Mouse (Mus musculus) lung, postnatal 0 days (tissue): ENCODE data around the gene Higd1a.

Source experiments
- CTCF ChIP-seq: IDR thresholded peaks from 2 replicates; pipeline ENCODE4 v1.5.1; 2016; ENCODE audit warnings: antibody characterized with exemption, mild to moderate bottlenecking
- EP300 ChIP-seq: IDR thresholded peaks from 2 replicates; pipeline ENCODE4 v1.6.1; 2016; ENCODE audit warnings: antibody characterized with exemption, mild to moderate bottlenecking, control low read depth

DNA sequence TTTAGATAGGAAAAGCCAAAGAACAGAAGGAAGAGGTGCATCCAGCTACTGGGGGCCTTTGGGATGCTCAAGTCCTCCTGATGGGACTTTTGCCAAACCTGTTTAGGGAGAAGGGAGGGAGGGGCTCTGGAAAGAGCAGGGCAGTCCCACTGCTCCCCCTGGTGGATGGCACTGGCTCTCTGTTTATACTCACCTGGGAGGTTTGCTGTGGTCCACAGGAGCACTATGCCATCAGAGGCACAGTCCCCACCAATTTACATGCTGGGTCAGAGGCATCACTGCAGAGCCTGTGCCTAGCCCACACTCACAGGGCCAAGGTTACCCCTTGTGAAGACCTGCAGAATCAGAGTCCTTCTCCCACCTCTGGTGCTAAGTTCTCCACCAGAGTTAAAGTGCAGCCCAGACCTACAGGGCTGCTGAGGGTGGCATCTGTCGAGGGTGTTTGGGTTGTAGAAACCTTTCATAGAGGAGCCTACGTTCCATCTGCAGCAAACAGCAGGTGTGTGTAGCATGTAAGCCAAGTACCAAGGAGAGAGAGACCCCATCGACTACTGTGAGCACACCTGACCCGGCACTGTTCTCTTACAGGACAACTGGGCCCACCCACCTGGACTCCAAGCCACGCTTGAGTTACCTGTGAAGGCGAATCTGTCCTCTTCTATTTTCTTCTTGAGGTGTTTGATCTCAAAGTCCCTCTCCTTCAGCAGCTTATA is 27.8 kb downstream of the Higd1a start:
- TF ChIP-seq EP300 = no peak
- peak; percentile 68 for TF ChIP-seq CTCF
